Mouse (Mus musculus): Measurements from ENCODE around the gene Naa50. TPM values are rescaled to one million over a fixed set of nuclear protein-coding genes. Genes with fewer than 3 reads are reported as not detected.

The Naa50 gene
- total and polyA plus RNA-seq, 3 experiments = 40.1 to 200 (median 122) TPM

DNA sequence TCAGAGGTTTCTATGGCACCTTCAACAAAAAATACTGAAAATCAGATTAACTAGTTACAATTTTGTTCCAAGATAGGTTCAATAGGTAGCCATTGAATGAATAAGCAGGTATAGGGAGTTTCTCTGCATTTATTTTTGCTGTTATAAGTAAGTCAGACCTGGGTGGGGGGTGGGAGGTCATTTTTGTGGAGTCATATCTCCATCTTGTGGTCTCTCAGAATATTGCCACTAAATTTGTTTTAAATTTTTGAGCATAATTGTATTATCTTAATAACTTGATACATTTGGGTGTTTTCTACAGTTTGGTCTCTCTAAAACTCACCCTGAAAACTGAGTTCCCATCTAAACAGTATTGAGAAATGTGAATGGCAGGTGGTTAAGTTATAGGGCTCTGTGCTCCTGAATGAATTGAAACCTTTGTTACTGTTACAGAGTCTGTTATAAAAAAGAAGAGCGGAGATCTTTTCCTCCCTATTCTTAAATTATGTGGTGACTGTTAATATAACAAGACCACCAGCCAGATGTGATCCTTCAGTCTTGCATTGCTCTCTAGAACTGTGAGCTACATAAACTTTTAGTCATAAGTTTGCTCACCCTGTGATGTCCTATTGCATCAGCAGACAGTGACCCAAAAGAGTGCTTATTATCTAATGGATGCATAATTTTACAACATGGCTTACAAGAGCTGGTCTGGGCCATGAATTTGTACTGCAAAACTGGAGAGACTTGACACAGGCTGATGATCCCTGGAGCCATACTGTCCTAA lies 9.6 kb downstream of the Naa50 start:
- H3K9me3 ChIP-seq (replicated peaks; ENCODE audit: low read length) = no peaks in the 10 kb centered on the region
- dilution Hi-C loops (cut with MboI; ENCODE audit: extremely low pct_ligation_motif_present, extremely low pct_unique_long_range_greater_than_20kb, low sequenced_read_pairs) (no loop called here), in situ Hi-C loops (cut with MboI; ENCODE audit: low pct_ligation_motif_present, low pct_unique_long_range_greater_than_20kb, low sequenced_read_pairs) (no loop called here)

DNA sequence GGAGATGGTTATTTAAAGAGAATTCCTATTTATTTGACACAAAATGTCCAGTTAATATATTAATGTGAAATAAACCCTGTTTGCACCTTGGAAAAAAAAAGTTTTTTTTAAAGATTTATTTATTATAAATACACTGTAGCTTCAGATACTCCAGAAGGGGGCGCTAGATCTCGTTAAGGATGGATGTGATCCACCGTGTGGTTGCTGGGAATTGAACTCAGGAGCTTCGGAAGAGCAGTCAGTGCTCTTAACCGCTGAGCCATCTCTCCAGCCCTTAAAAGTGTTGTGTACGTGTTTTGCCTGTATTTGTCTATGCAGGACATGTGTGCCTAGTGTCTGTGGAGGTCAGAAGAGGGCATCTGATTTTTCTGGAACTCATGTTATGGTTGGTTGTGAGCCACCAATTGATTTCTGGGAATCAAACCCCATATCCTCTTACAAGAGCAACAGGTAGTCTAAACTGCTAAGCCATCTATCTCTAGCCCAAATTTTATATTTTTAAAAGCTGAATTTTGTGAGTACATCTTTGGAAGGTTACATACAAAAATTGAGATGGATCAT lies 14.9 kb downstream of the Naa50 start:
- Histone ChIP-seq H3K9me3 (replicated peaks; ENCODE audit: low read length) (no peaks in the 10 kb centered on the region), H3K27ac (ENCODE audit: insufficient read depth, low read depth) (no peak overlapping the region), H3K36me3 (replicated peaks in 1 of 2; ENCODE audit: control insufficient read depth in 1 of 2, insufficient read depth in 1 of 2, low read length in 1 of 2) (peaks cover 11 to 60% of the 10 kb centered on the region in 2 experiments), H3K27me3 (replicated peaks) (no peaks in the 10 kb centered on the region), H3K4me3 (replicated peaks in 1 of 3; ENCODE audit: low read depth in 2 of 3, low read length in 2 of 3, poor library complexity in 1 of 3) (no peak overlapping the region), H3K79me2 (replicated peaks; ENCODE audit: control insufficient read depth, extremely low read depth, insufficient read depth, poor library complexity, severe bottlenecking) (peaks cover 43% of the 10 kb centered on the region), H3K9ac (ENCODE audit: insufficient read depth, low read depth) (no peak overlapping the region), H3K4me2 (ENCODE audit: insufficient read depth, low read depth, poor library complexity, severe bottlenecking) (no peak overlapping the region), H3K4me1 (ENCODE audit: control insufficient read depth in 1 of 2, insufficient read depth in 2 of 2) (peaks cover 0 to 9% of the 10 kb centered on the region in 2 experiments; a peak in 1 of 4 replicates)
- in situ Hi-C loops (cut with MboI; ENCODE audit: low pct_ligation_motif_present, low pct_unique_long_range_greater_than_20kb, low sequenced_read_pairs) (no loop called here), dilution Hi-C loops (cut with MboI; ENCODE audit: extremely low pct_ligation_motif_present, extremely low pct_unique_long_range_greater_than_20kb, low sequenced_read_pairs) (no loop called here)
- no peak for DNase-seq (ENCODE audit: extremely low read depth)
- TF ChIP-seq CTCF (conservative IDR thresholded peaks at IDR 0.05 in 1 of 2, IDR thresholded peaks at IDR 0.05 in 1 of 2; ENCODE audit: low read depth in 2 of 2, low read length in 2 of 2) = peak; percentile 20 to 46; a peak in 2 of 4 replicates
- TF ChIP-seq ZNF384 (IDR thresholded peaks at IDR 0.05; ENCODE audit: low read depth, low read length) = peak; percentile 36; the same call in 1 of the 2 replicates
- TF ChIP-seq BHLHE40 (IDR thresholded peaks at IDR 0.05; ENCODE audit: low read depth, low read length) = no peak
- TF ChIP-seq POLR2A (IDR thresholded peaks at IDR 0.05; ENCODE audit: low read depth, low read length) = no peak

More for the DNA sequence above, 9.6 kb downstream of the Naa50 start:
- TF ChIP-seq SIN3A (IDR thresholded peaks at IDR 0.05; ENCODE audit: low read length) (0 out of 2 replicates have a peak, but pooled peaks have one; percentile 39), TBP (conservative IDR thresholded peaks at IDR 0.05; ENCODE audit: low read depth, low read length) (no peak), CTCF (conservative IDR thresholded peaks at IDR 0.05 in 1 of 2, IDR thresholded peaks at IDR 0.05 in 1 of 2; ENCODE audit: low read depth in 2 of 2, low read length in 2 of 2) (peak in 1 of 2 experiments; percentile 63; a peak in 2 of 4 replicates), CHD1 (IDR thresholded peaks at IDR 0.05; ENCODE audit: low read depth, low read length) (0 out of 2 replicates have a peak, but pooled peaks have one; percentile 44), MAX (IDR thresholded peaks at IDR 0.05; ENCODE audit: low read length) (no peak), RAD21 (IDR thresholded peaks at IDR 0.05; ENCODE audit: low read depth, low read length) (peak; percentile 66), MAZ (IDR thresholded peaks at IDR 0.05; ENCODE audit: low read depth, low read length) (0 out of 2 replicates have a peak, but pooled peaks have one; percentile 14)
- peak; percentile 29 for DNase-seq (ENCODE audit: extremely low read depth)
- Histone ChIP-seq H3K79me2 (replicated peaks; ENCODE audit: control insufficient read depth, extremely low read depth, insufficient read depth, poor library complexity, severe bottlenecking) (peaks cover 71% of the 10 kb centered on the region), H3K27me3 (replicated peaks) (no peaks in the 10 kb centered on the region), H3K4me1 (ENCODE audit: control insufficient read depth in 1 of 2, insufficient read depth in 2 of 2) (peaks cover 0 to 37% of the 10 kb centered on the region in 2 experiments; a peak in 1 of 4 replicates), H3K4me3 (replicated peaks in 1 of 3; ENCODE audit: low read depth in 2 of 3, low read length in 2 of 3, poor library complexity in 1 of 3) (no peak overlapping the region), H3K36me3 (replicated peaks in 1 of 2; ENCODE audit: control insufficient read depth in 1 of 2, insufficient read depth in 1 of 2, low read length in 1 of 2) (peaks cover 0 to 27% of the 10 kb centered on the region in 2 experiments), H3K4me2 (ENCODE audit: insufficient read depth, low read depth, poor library complexity, severe bottlenecking) (no peak overlapping the region), H3K9ac (ENCODE audit: insufficient read depth, low read depth) (peak overlapping the region; percentile 44; the same call in 1 of the 2 replicates), H3K27ac (ENCODE audit: insufficient read depth, low read depth) (no peak overlapping the region)

DNA sequence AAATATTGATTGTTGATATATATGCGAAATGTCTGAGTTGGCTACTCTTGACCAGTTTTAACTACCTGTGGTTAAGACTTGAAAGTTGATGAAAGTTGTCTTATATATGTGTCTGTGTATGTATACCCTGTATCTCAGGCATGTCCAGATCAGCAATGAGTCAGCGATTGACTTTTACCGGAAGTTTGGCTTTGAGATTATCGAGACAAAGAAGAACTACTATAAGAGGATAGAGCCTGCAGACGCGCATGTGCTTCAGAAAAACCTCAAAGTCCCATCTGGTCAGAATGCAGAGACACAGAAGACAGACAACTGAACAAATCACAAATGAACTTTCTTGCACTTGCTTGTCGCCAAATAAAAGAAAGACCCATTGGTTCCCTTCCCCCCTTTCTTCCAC lies 19.7 kb downstream of the Naa50 start:
- H3K9me3 ChIP-seq (replicated peaks; ENCODE audit: low read length) = no peaks in the 10 kb centered on the region
- in situ Hi-C loops (cut with MboI; ENCODE audit: low pct_ligation_motif_present, low pct_unique_long_range_greater_than_20kb, low sequenced_read_pairs) (no loop called here), dilution Hi-C loops (cut with MboI; ENCODE audit: extremely low pct_ligation_motif_present, extremely low pct_unique_long_range_greater_than_20kb, low sequenced_read_pairs) (no loop called here)
- H3K4me1 ChIP-seq (ENCODE audit: control insufficient read depth in 1 of 2, insufficient read depth in 2 of 2) = no peaks in the 10 kb centered on the region
- H3K9ac ChIP-seq (ENCODE audit: insufficient read depth, low read depth) = no peak overlapping the region
- no peak overlapping the region for H3K27ac ChIP-seq (ENCODE audit: insufficient read depth, low read depth)
- TF ChIP-seq USF2 (conservative IDR thresholded peaks at IDR 0.05; ENCODE audit: low read depth, low read length) = no peak
- no peak for TF ChIP-seq TBP (conservative IDR thresholded peaks at IDR 0.05; ENCODE audit: low read depth, low read length)
- no peak for TF ChIP-seq HCFC1 (IDR thresholded peaks at IDR 0.05; ENCODE audit: low read depth, low read length)
- TF ChIP-seq CHD1 (IDR thresholded peaks at IDR 0.05; ENCODE audit: low read depth, low read length) = no peak
- TF ChIP-seq MAX (IDR thresholded peaks at IDR 0.05; ENCODE audit: low read length) = no peak
- no peak for TF ChIP-seq KAT2A (IDR thresholded peaks at IDR 0.05; ENCODE audit: insufficient replicate concordance, low read length)
- no peak for TF ChIP-seq MAFK (IDR thresholded peaks at IDR 0.05; ENCODE audit: insufficient replicate concordance, low read length)
- no peak for TF ChIP-seq RAD21 (IDR thresholded peaks at IDR 0.05; ENCODE audit: low read depth, low read length)
- TF ChIP-seq JUND (conservative IDR thresholded peaks at IDR 0.05; ENCODE audit: low read depth, low read length) = no peak
- TF ChIP-seq NRF1 (IDR thresholded peaks at IDR 0.05; ENCODE audit: low read depth, low read length) = no peak
- no peak for TF ChIP-seq MYC (IDR thresholded peaks at IDR 0.05; ENCODE audit: low read depth, low read length)
- TF ChIP-seq ZKSCAN1 (IDR thresholded peaks at IDR 0.05; ENCODE audit: borderline replicate concordance, low read depth, low read length) = no peak
- no peak for TF ChIP-seq CTCF (conservative IDR thresholded peaks at IDR 0.05 in 1 of 2, IDR thresholded peaks at IDR 0.05 in 1 of 2; ENCODE audit: low read depth in 2 of 2, low read length in 2 of 2)
- TF ChIP-seq CHD2 (IDR thresholded peaks at IDR 0.05; ENCODE audit: low read length) = no peak
- no peak for TF ChIP-seq ZNF384 (IDR thresholded peaks at IDR 0.05; ENCODE audit: low read depth, low read length)
- no peak for TF ChIP-seq JUN (IDR thresholded peaks at IDR 0.05; ENCODE audit: insufficient read depth, low read depth, low read length)
- H3K27me3 ChIP-seq (replicated peaks) = no peaks in the 10 kb centered on the region
- no peak for DNase-seq (ENCODE audit: extremely low read depth)
- peaks cover 18% of the 10 kb centered on the region for H3K79me2 ChIP-seq (replicated peaks; ENCODE audit: control insufficient read depth, extremely low read depth, insufficient read depth, poor library complexity, severe bottlenecking)
- no peak overlapping the region for H3K4me3 ChIP-seq (replicated peaks in 1 of 3; ENCODE audit: low read depth in 2 of 3, low read length in 2 of 3, poor library complexity in 1 of 3)
- peaks cover 16 to 73% of the 10 kb centered on the region in 2 experiments for H3K36me3 ChIP-seq (replicated peaks in 1 of 2; ENCODE audit: control insufficient read depth in 1 of 2, insufficient read depth in 1 of 2, low read length in 1 of 2)
- no peak overlapping the region for H3K4me2 ChIP-seq (ENCODE audit: insufficient read depth, low read depth, poor library complexity, severe bottlenecking)

Data from CH12.LX (cell line).